Comparison of ENCODE assay signal across 8 mouse cellular contexts in genomic region chr9:58220218-58220903, GRCm38 (mm10). TPM values are rescaled to one million over a fixed set of nuclear protein-coding genes. Genes with fewer than 3 reads are reported as not detected.
DNase-seq lines count a peak whose midpoint lies in the region; TF ChIP-seq lines count a peak whose summit lies in the region.

No protein-coding gene starts in this region.

- intact Hi-C loops in heart, adult 2 months (cut with DNase I), result no loop called here

- no peak overlapping the region for H3K4me3 ChIP-seq in heart, adult 2 months
- H3K4me3 ChIP-seq in thymus, adult 2 months (ENCODE audit: control insufficient read depth, insufficient read depth, low read length), result no peak overlapping the region
- H3K4me3 ChIP-seq in olfactory bulb, adult 2 months (ENCODE audit: insufficient read depth, low read depth, low read length), result no peak overlapping the region

- peak; percentile 79 for TF ChIP-seq CTCF in heart, adult 2 months (IDR thresholded peaks at IDR 0.05)
- TF ChIP-seq CTCF in thymus, adult 2 months (IDR thresholded peaks at IDR 0.05; ENCODE audit: borderline replicate concordance, control insufficient read depth, extremely low read depth, insufficient read depth, low read length, poor library complexity), result no peak
- 0 out of 2 replicates have a peak, but pooled peaks have one; percentile 14 for TF ChIP-seq CTCF in olfactory bulb, adult 2 months (IDR thresholded peaks at IDR 0.05; ENCODE audit: insufficient read depth, low read depth, low read length)

- WGBS in heart, adult 2 months, result 68% methylated on average over 24 of the region's 24 CpGs
- 85% methylated on average over 24 of the region's 24 CpGs for WGBS in thymus, adult 2 months
- 75% methylated on average over 24 of the region's 24 CpGs for WGBS in olfactory bulb, adult 2 months

- no peaks in the 10 kb centered on the region for H3K36me3 ChIP-seq in heart, adult 2 months (ENCODE audit: control insufficient read depth, insufficient read depth, low read length)
- H3K36me3 ChIP-seq in thymus, adult 2 months (ENCODE audit: control insufficient read depth, insufficient read depth, low read length), result peaks cover 14% of the 10 kb centered on the region

- no peak for DNase-seq in heart, adult 2 months
- DNase-seq in heart, adult 8-10 months (ENCODE audit: low spot score), result no peak
- DNase-seq in thymus, adult 2 months, result peak; percentile 53
- DNase-seq in thymus, postnatal 36 days, result no peak
- DNase-seq in cerebellum, postnatal 25 days, result peak; percentile 51 to 73
- peak; percentile 59 to 72 for DNase-seq in kidney, postnatal 4 days
- no peak for DNase-seq in layer of hippocampus, adult 8-10 months (ENCODE audit: low spot score in 2 of 2)

- no peak overlapping the region for H3K27ac ChIP-seq in heart, adult 2 months
- no peak overlapping the region for H3K27ac ChIP-seq in thymus, adult 2 months (ENCODE audit: control insufficient read depth, insufficient read depth, low read length)
- H3K27ac ChIP-seq in olfactory bulb, adult 2 months (ENCODE audit: insufficient read depth, low read depth, low read length), result no peak overlapping the region

- no peak for TF ChIP-seq POLR2A in heart, adult 2 months (IDR thresholded peaks at IDR 0.05; ENCODE audit: insufficient read depth, low read depth, low read length)
- no peak for TF ChIP-seq POLR2A in thymus, adult 2 months (IDR thresholded peaks at IDR 0.05; ENCODE audit: control insufficient read depth, extremely low read depth, insufficient read depth, low read length, poor library complexity)
- TF ChIP-seq POLR2A in olfactory bulb, adult 2 months (IDR thresholded peaks at IDR 0.05; ENCODE audit: insufficient read depth, low read depth, low read length), result no peak

- no peaks in the 10 kb centered on the region for H3K27me3 ChIP-seq in heart, adult 2 months (ENCODE audit: control insufficient read depth, insufficient read depth, low read length)
- H3K27me3 ChIP-seq in thymus, adult 2 months (ENCODE audit: control insufficient read depth, insufficient read depth, low read length), result no peaks in the 10 kb centered on the region

- no peak overlapping the region for H3K9ac ChIP-seq in heart, adult 2 months (ENCODE audit: low read depth, low read length)

- TF ChIP-seq EP300 in heart, adult 2 months (IDR thresholded peaks at IDR 0.05; ENCODE audit: insufficient read depth, low read depth, low read length), result 0 out of 2 replicates have a peak, but pooled peaks have one; percentile 37

- no peaks in the 10 kb centered on the region for H3K4me1 ChIP-seq in heart, adult 2 months (ENCODE audit: control insufficient read depth, insufficient read depth, low read length)
- no peaks in the 10 kb centered on the region for H3K4me1 ChIP-seq in thymus, adult 2 months (replicated peaks; ENCODE audit: control insufficient read depth, insufficient read depth, low read length)
- H3K4me1 ChIP-seq in olfactory bulb, adult 2 months (ENCODE audit: control insufficient read depth, insufficient read depth, low read length), result no peaks in the 10 kb centered on the region

- no peaks in the 10 kb centered on the region for H3K79me2 ChIP-seq in heart, adult 2 months (replicated peaks; ENCODE audit: control insufficient read depth, insufficient read depth, low read length)

RNA-seq across cellular contexts. Expression of gene Islr2, which starts 16.2 kb away (rescaled TPM):
- under 1 TPM; 0.57 to 0.96 TPM for total RNA-seq in heart, adult 2 months (2021)
- 0.61 and 1.8 TPM in 2 replicates for polyA plus RNA-seq in heart, adult 2 months (2012; rRNA removed)
- total RNA-seq in heart, adult 8-10 months (2022), result 1 to 10 TPM in 1 of 4 experiments, under 1 TPM in 3; 0.53 to 2.5 (median 0.73) TPM
- 0.50 and 1.4 TPM in 2 replicates for polyA plus RNA-seq in thymus, adult 2 months (2012; rRNA removed)
- not detected in 2 replicates for polyA plus RNA-seq in olfactory bulb, adult 2 months (2012; ENCODE audit: insufficient read depth, insufficient read length, low replicate concordance, missing spikeins)
- total RNA-seq in layer of hippocampus, adult 8-10 months (2022), result 100 to 1,000 TPM in 1 of 4 experiments, 10 to 100 TPM in 3; 92.3 to 112 (median 95.9) TPM

RNA-seq across cellular contexts. Expression of gene Islr, which starts 16.3 kb away (rescaled TPM):
- total RNA-seq in heart, adult 2 months (2021), result 10 to 100 TPM; 19.1 to 29.8 TPM
- 100.0 and 139 TPM in 2 replicates for polyA plus RNA-seq in heart, adult 2 months (2012; rRNA removed)
- total RNA-seq in heart, adult 8-10 months (2022), result 10 to 100 TPM; 18.0 to 21.1 (median 19.4) TPM
- 25.3 and 32.2 TPM in 2 replicates for polyA plus RNA-seq in thymus, adult 2 months (2012; rRNA removed)
- polyA plus RNA-seq in olfactory bulb, adult 2 months (2012; ENCODE audit: insufficient read depth, insufficient read length, low replicate concordance, missing spikeins), result not detected in 2 replicates
- total RNA-seq in layer of hippocampus, adult 8-10 months (2022), result 10 to 100 TPM; 12.8 to 17.1 (median 13.6) TPM

RNA-seq across cellular contexts. Expression of gene Pml, which starts 29.2 kb away (rescaled TPM):
- total RNA-seq in heart, adult 2 months (2021), result 1 to 10 TPM; 7.5 to 8.2 TPM
- 10.4 and 10.5 TPM in 2 replicates for polyA plus RNA-seq in heart, adult 2 months (2012; rRNA removed)
- 1 to 10 TPM; 7.0 to 9.1 (median 8.0) TPM for total RNA-seq in heart, adult 8-10 months (2022)
- polyA plus RNA-seq in thymus, adult 2 months (2012; rRNA removed), result 74.1 and 83.0 TPM in 2 replicates
- not detected in 2 replicates for polyA plus RNA-seq in olfactory bulb, adult 2 months (2012; ENCODE audit: insufficient read depth, insufficient read length, low replicate concordance, missing spikeins)
- 10 to 100 TPM; 13.2 to 19.0 (median 15.6) TPM for total RNA-seq in layer of hippocampus, adult 8-10 months (2022)

RNA-seq across cellular contexts. Expression of gene Stoml1, which starts 32.6 kb away (rescaled TPM):
- 1 to 10 TPM; 9.2 to 9.6 TPM for total RNA-seq in heart, adult 2 months (2021)
- polyA plus RNA-seq in heart, adult 2 months (2012; rRNA removed), result 23.4 and 29.4 TPM in 2 replicates
- 10 to 100 TPM in 3 of 4 experiments, 1 to 10 TPM in 1; 9.5 to 13.4 (median 11.7) TPM for total RNA-seq in heart, adult 8-10 months (2022)
- 67.4 and 71.5 TPM in 2 replicates for polyA plus RNA-seq in thymus, adult 2 months (2012; rRNA removed)
- polyA plus RNA-seq in olfactory bulb, adult 2 months (2012; ENCODE audit: insufficient read depth, insufficient read length, low replicate concordance, missing spikeins), result not detected in 2 replicates
- total RNA-seq in layer of hippocampus, adult 8-10 months (2022), result 10 to 100 TPM; 65.2 to 77.4 (median 75.3) TPM

Comparison
In these comparisons a context has a peak if more than half of its experiments do, and no peak if none do; other contexts are left out.
1. DNase-seq: peak in thymus, adult 2 months (single experiment), cerebellum, postnatal 25 days (2 of 2) and kidney, postnatal 4 days (2 of 2); none in heart, adult 2 months (0 of 2), heart, adult 8-10 months (single experiment), thymus, postnatal 36 days (0 of 2) and layer of hippocampus, adult 8-10 months (0 of 2).
2. RNA of gene Islr2, which starts 16.2 kb away (total RNA-seq): 92.3 to 112 TPM in layer of hippocampus, adult 8-10 months; 0.57 to 0.96 TPM in heart, adult 2 months and 0.53 to 2.5 TPM in heart, adult 8-10 months; every median in the first group is over 10 times any median in the second.